Mouse (Mus musculus) heart, postnatal 14 days (tissue): ENCODE results near the gene Abhd14b. TPM values are rescaled to one million over a fixed set of nuclear protein-coding genes. Genes with fewer than 3 reads are reported as not detected.

ENCODE experiments used
- total RNA-seq, 2 experiments: library from RNA; stranded (reverse); gene quantifications; 2 replicates each; pipeline ENCODE4 v1.2.3; 2021

Gene Abhd14b
- total RNA-seq, 2 experiments from 2014 or later: 6.8 to 8.9 TPM

Other genes with a start within 250 kb of the Abhd14b start
- gene Ppm1m, start 247.7 kb upstream of the Abhd14b start, total RNA-seq: 10 to 100 TPM; 11.8 to 15.2 TPM
- 100 to 1,000 TPM; 122 to 142 TPM for gene Twf2, start 244.4 kb upstream of the Abhd14b start, total RNA-seq
- under 1 TPM; 0.55 to 0.88 TPM for gene Tlr9, start 224.9 kb upstream of the Abhd14b start, total RNA-seq
- gene Alas1, start 198.8 kb upstream of the Abhd14b start, total RNA-seq: 100 to 1,000 TPM; 562 to 652 TPM
- 1 to 10 TPM; 4.3 to 4.8 TPM for gene Poc1a, start 166.4 kb upstream of the Abhd14b start, total RNA-seq
- gene Dusp7, start 78.8 kb upstream of the Abhd14b start, total RNA-seq: 10 to 100 TPM; 53.2 to 53.9 TPM
- gene Rpl29, start 18.0 kb upstream of the Abhd14b start, total RNA-seq: 100 to 1,000 TPM; 307 to 348 TPM
- gene Acy1, start 9.1 kb upstream of the Abhd14b start, total RNA-seq: 10 to 100 TPM; 16.2 to 18.9 TPM
- gene Abhd14a, start 219 bp downstream of the Abhd14b start, total RNA-seq: 10 to 100 TPM; 21.9 to 22.0 TPM
- 10 to 100 TPM; 62.4 to 68.8 TPM for gene Pcbp4, start 5.8 kb downstream of the Abhd14b start, total RNA-seq
- gene Gpr62, start 18.5 kb downstream of the Abhd14b start, total RNA-seq: under 1 TPM in 1 of 2 experiments, not detected in 1; 0.10 TPM
- 10 to 100 TPM; 19.3 to 20.3 TPM for gene Rrp9, start 28.5 kb downstream of the Abhd14b start, total RNA-seq
- 10 to 100 TPM; 18.1 to 19.0 TPM for gene Parp3, start 29.5 kb downstream of the Abhd14b start, total RNA-seq
- gene Iqcf1, start 52.5 kb downstream of the Abhd14b start, total RNA-seq: not detected
- gene Iqcf5, start 67.1 kb downstream of the Abhd14b start, total RNA-seq: not detected
- gene Iqcf3, start 114.2 kb downstream of the Abhd14b start, total RNA-seq: not detected
- gene Iqcf4, start 123.5 kb downstream of the Abhd14b start, total RNA-seq: not detected
- gene Iqcf6, start 179.1 kb downstream of the Abhd14b start, total RNA-seq: not detected
- gene Grm2, start 208.6 kb downstream of the Abhd14b start, total RNA-seq: not detected
- gene Tex264, start 238.5 kb downstream of the Abhd14b start, total RNA-seq: 10 to 100 TPM; 35.1 to 39.4 TPM